Mouse (Mus musculus) testis, postnatal 10 days (tissue): ENCODE data around the gene Ptms.
"Not testable (repeated sequence)": the region's sequence is repeated elsewhere in the genome, so short reads cannot be mapped to it uniquely, and the experiment has no call there.

Experiments
- DNase-seq: peaks from one replicate; pipeline ENCODE4 v3.0.0; 2021; ENCODE audit warnings: low spot score

Ptms gene

GRCm38 (mm10) chr6:124904161-124904981 is 15.5 kb downstream of the Ptms start:
- peak; percentile 66 for DNase-seq

GRCm38 (mm10) chr6:124903580-124904151 is 16.2 kb downstream of the Ptms start:
- peak; percentile 98 for DNase-seq

GRCm38 (mm10) chr6:124901851-124902250 is 18.1 kb downstream of the Ptms start:
- DNase-seq, result no peak

- DNase-seq, result no peak
These were observed 19.0 kb downstream of the Ptms start for GRCm38 (mm10) chr6:124900801-124901480.

- DNase-seq, result no peak
These were observed 19.7 kb downstream of the Ptms start for GRCm38 (mm10) chr6:124900056-124900800.

- DNase-seq, result no peak
These were observed 21.5 kb downstream of the Ptms start for GRCm38 (mm10) chr6:124898359-124898758.

GRCm38 (mm10) chr6:124894113-124894512 is 25.8 kb downstream of the Ptms start:
- DNase-seq, result not testable (repeated sequence)

- DNase-seq, result no peak
These were observed 28.9 kb downstream of the Ptms start for GRCm38 (mm10) chr6:124890997-124891396.

GRCm38 (mm10) chr6:124888555-124889125 is 31.3 kb downstream of the Ptms start:
- DNase-seq, result no peak

- no peak for DNase-seq
These were observed 31.9 kb downstream of the Ptms start, which contains the start of gene Cd4 for GRCm38 (mm10) chr6:124887986-124888385. TSS of gene Cd4 (minus strand) at chr6:124888221.

- no peak for DNase-seq
These were observed 33.9 kb downstream of the Ptms start for GRCm38 (mm10) chr6:124885956-124886381.

GRCm38 (mm10) chr6:124884714-124885500 is 35.0 kb downstream of the Ptms start:
- DNase-seq, result peak; percentile 57

- DNase-seq, result no peak
These were observed 36.6 kb downstream of the Ptms start for GRCm38 (mm10) chr6:124883351-124883750.

GRCm38 (mm10) chr6:124881821-124882220 is 38.1 kb downstream of the Ptms start:
- DNase-seq, result no peak

GRCm38 (mm10) chr6:124879390-124879789 is 40.5 kb downstream of the Ptms start:
- no peak for DNase-seq

GRCm38 (mm10) chr6:124874348-124874747 is 45.6 kb downstream of the Ptms start:
- no peak for DNase-seq

GRCm38 (mm10) chr6:124866560-124866959 is 53.3 kb downstream of the Ptms start:
- DNase-seq, result no peak

GRCm38 (mm10) chr6:124865766-124866362 is 54.0 kb downstream of the Ptms start:
- DNase-seq, result no peak
